Mouse (Mus musculus) liver, postnatal 0 days (tissue): ENCODE data around the gene Pdzd8.
A peak's percentile ranks its signal among the peaks of the same experiment; 100 is the strongest.

Experiments used
- CTCF ChIP-seq: sonication (generic); IDR thresholded peaks from 2 replicates; pipeline ENCODE4 v1.5.1; 2016; ENCODE audit warnings: antibody characterized with exemption, low read depth
- EP300 ChIP-seq: IDR thresholded peaks from 2 replicates; pipeline ENCODE4 v1.6.1; 2016; ENCODE audit warnings: antibody characterized with exemption, low read depth, mild to moderate bottlenecking

DNA sequence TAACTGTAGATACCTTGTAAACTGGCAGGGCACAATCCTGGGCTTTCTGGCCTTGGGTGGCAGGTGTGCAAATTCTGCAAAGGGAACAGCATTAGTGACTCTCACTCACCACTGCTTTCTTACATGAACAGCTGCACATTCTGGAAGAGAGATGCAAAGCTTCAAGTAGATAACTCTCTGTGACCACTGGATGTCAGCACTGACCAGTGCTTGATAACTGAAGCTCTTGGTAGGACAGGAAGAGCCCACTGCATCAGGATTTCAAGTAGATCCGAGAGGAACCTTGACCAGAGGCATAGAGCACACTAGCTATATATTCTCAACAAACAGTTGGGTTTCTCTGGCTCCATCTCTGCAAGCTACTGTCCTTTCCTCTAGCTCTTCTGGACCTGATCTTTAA, 34.4 kb upstream of the Pdzd8 start:
- peak; percentile 41; the same call in 1 of the 2 replicates for TF ChIP-seq CTCF
- no peak for TF ChIP-seq EP300
